Mouse (Mus musculus) gastrocnemius, postnatal 10 days (tissue): Measurements from ENCODE around the gene Soat2. TPM values are rescaled to one million over a fixed set of nuclear protein-coding genes. Genes with fewer than 3 reads are reported as not detected.

Experiments
- DNase-seq: peaks from one replicate; pipeline ENCODE4 v3.0.0; 2021; ENCODE audit warnings: mixed read lengths
- total RNA-seq, 2 experiments: library from RNA; stranded (reverse); gene quantifications; 2 replicates each; pipeline ENCODE4 v1.2.3; 2021

Soat2 gene
- total RNA-seq, 2 experiments from 2014 or later: 0.14 to 0.27 TPM

GRCm38 (mm10) chr15:102114651-102115260 is 35.6 kb upstream of the Soat2 start:
- DNase-seq: no peak

- DNase-seq: no peak
These were observed 34.5 kb upstream of the Soat2 start for GRCm38 (mm10) chr15:102115731-102116231.

- DNase-seq: peak; percentile 15
These were observed 33.4 kb upstream of the Soat2 start for GRCm38 (mm10) chr15:102116753-102117415.

- peak; percentile 51 for DNase-seq
These were observed 32.6 kb upstream of the Soat2 start for GRCm38 (mm10) chr15:102117461-102118443.

GRCm38 (mm10) chr15:102118591-102118990 is 31.7 kb upstream of the Soat2 start:
- DNase-seq: no peak

GRCm38 (mm10) chr15:102119121-102119830 is 31.1 kb upstream of the Soat2 start:
- DNase-seq: no peak

- no peak for DNase-seq
These were observed 30.5 kb upstream of the Soat2 start for GRCm38 (mm10) chr15:102119831-102120170.

- DNase-seq: peak; percentile 32
These were observed 29.8 kb upstream of the Soat2 start for GRCm38 (mm10) chr15:102120530-102120929.

GRCm38 (mm10) chr15:102126303-102126702 is 24.0 kb upstream of the Soat2 start:
- peak; percentile 62 for DNase-seq

- DNase-seq: no peak
These were observed 17.0 kb upstream of the Soat2 start for GRCm38 (mm10) chr15:102133314-102133713.

GRCm38 (mm10) chr15:102134709-102135108 is 15.6 kb upstream of the Soat2 start:
- no peak for DNase-seq

GRCm38 (mm10) chr15:102135522-102136128 is 14.7 kb upstream of the Soat2 start:
- DNase-seq: no peak

- peak; percentile 94 for DNase-seq
These were observed 14.1 kb upstream of the Soat2 start, which contains the start of gene Spryd3 for GRCm38 (mm10) chr15:102136129-102136758. TSS of gene Spryd3 (minus strand) at chr15:102136234.

- no peak for DNase-seq
These were observed 9.2 kb upstream of the Soat2 start for GRCm38 (mm10) chr15:102141120-102141519.

GRCm38 (mm10) chr15:102142914-102143912 is 7.1 kb upstream of the Soat2 start:
- DNase-seq: peak; percentile 49

GRCm38 (mm10) chr15:102144274-102144711 is 6.0 kb upstream of the Soat2 start, which contains the start of gene Igfbp6:
TSS of gene Igfbp6 (plus strand) at chr15:102144362.
- DNase-seq: peak; percentile 30

GRCm38 (mm10) chr15:102144726-102145125 is 5.6 kb upstream of the Soat2 start:
- no peak for DNase-seq

GRCm38 (mm10) chr15:102145330-102145729 is 5.0 kb upstream of the Soat2 start:
- peak; percentile 41 for DNase-seq

GRCm38 (mm10) chr15:102146089-102146488 is 4.2 kb upstream of the Soat2 start:
- no peak for DNase-seq
